Mouse (Mus musculus) lung, postnatal 0 days (tissue): ENCODE measurements at regions not wholly inside any gene's neighbourhood (a gene's known extent, or its start where the extent isn't known, plus 50 kb on each side); places are given as distances from the start of the nearest gene placed in this dataset.

Experiments used
- ATAC-seq: fragments of 200-750 bp; cut with Nextera tagmentation; 2 replicates; pipeline ENCODE4 v1.8.0; 2017; ENCODE audit warnings: moderate library complexity
- DNase-seq: peaks from one replicate; pipeline ENCODE4 v3.0.0-alpha.2; 2016; ENCODE audit warnings: low spot score
- H3K27ac ChIP-seq: fragments of 300-500 bp; sonication (generic); 2 replicates; pipeline ENCODE4 v1.5.1; 2014; ENCODE audit warnings: antibody characterized with exemption, mild to moderate bottlenecking, low read length, mixed read lengths
- H3K27me3 ChIP-seq: fragments of 300-500 bp; sonication (generic); replicated peaks from 2 replicates; pipeline ENCODE4 v1.6.1; 2014; ENCODE audit warnings: low read length, mixed read lengths; ENCODE audit not compliant: insufficient read depth
- H3K36me3 ChIP-seq: fragments of 300-500 bp; sonication (generic); 2 replicates; pipeline ENCODE4 v1.6.1; 2014; ENCODE audit warnings: low read length, mixed read lengths; ENCODE audit not compliant: insufficient read depth
- H3K4me1 ChIP-seq: fragments of 300-500 bp; sonication (generic); 2 replicates; pipeline ENCODE4 v1.6.1; 2014; ENCODE audit warnings: antibody characterized with exemption, low read depth, low read length, mixed read lengths; ENCODE audit not compliant: insufficient read depth
- H3K4me2 ChIP-seq: fragments of 300-500 bp; sonication (generic); replicated peaks from 2 replicates; pipeline ENCODE4 v1.6.1; 2014; ENCODE audit warnings: low read depth, mild to moderate bottlenecking, low read length, moderate library complexity, mixed read lengths
- H3K4me3 ChIP-seq: fragments of 300-500 bp; sonication (generic); 2 replicates; pipeline ENCODE4 v1.5.1; 2014; ENCODE audit warnings: low read depth, low read length
- H3K9ac ChIP-seq: fragments of 300-500 bp; sonication (generic); replicated peaks from 2 replicates; pipeline ENCODE4 v1.6.1; 2014; ENCODE audit warnings: low read depth, mild to moderate bottlenecking
- H3K9me3 ChIP-seq: fragments of 300-500 bp; sonication (generic); 2 replicates; pipeline ENCODE4 v1.6.1; 2016; ENCODE audit warnings: low read length, mixed read lengths
- CTCF ChIP-seq: IDR thresholded peaks from 2 replicates; pipeline ENCODE4 v1.5.1; 2016; ENCODE audit warnings: antibody characterized with exemption, mild to moderate bottlenecking
- EP300 ChIP-seq: IDR thresholded peaks from 2 replicates; pipeline ENCODE4 v1.6.1; 2016; ENCODE audit warnings: antibody characterized with exemption, mild to moderate bottlenecking, control low read depth

DNA sequence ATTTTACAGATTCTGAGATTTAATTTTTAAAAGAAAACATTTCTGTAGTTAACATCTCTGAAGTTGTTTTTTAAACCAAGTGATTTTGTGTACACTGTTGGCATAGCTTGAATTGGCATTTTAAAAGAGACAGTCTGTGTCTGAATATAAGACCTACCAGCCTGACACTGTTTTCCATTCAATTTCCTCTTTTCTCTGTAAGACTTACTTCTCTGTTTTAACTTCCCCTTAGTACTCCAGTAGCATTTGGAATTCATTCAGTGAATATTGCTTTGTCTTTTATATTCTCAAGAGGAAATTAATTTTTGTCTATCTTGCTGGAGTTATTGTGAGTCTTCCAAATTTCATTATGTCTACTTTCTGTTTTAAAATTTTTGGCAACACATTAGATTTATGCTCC is 396.9 kb upstream of the Pot1a start:
- no peaks in the 10 kb centered on the region for H3K9me3 ChIP-seq
- no peak overlapping the region for H3K27ac ChIP-seq
- H3K36me3 ChIP-seq = no peaks in the 10 kb centered on the region
- no peaks in the 10 kb centered on the region for H3K27me3 ChIP-seq
- ATAC-seq = no peak
- H3K4me3 ChIP-seq = no peak overlapping the region
- no peak overlapping the region for H3K4me2 ChIP-seq
- TF ChIP-seq EP300 = no peak
- TF ChIP-seq CTCF = no peak
- peak; percentile 7 for DNase-seq
- no peak overlapping the region for H3K9ac ChIP-seq
- no peaks in the 10 kb centered on the region for H3K4me1 ChIP-seq
